Mouse (Mus musculus): ENCODE data around the gene Spag9.

Gene Spag9

DNA sequence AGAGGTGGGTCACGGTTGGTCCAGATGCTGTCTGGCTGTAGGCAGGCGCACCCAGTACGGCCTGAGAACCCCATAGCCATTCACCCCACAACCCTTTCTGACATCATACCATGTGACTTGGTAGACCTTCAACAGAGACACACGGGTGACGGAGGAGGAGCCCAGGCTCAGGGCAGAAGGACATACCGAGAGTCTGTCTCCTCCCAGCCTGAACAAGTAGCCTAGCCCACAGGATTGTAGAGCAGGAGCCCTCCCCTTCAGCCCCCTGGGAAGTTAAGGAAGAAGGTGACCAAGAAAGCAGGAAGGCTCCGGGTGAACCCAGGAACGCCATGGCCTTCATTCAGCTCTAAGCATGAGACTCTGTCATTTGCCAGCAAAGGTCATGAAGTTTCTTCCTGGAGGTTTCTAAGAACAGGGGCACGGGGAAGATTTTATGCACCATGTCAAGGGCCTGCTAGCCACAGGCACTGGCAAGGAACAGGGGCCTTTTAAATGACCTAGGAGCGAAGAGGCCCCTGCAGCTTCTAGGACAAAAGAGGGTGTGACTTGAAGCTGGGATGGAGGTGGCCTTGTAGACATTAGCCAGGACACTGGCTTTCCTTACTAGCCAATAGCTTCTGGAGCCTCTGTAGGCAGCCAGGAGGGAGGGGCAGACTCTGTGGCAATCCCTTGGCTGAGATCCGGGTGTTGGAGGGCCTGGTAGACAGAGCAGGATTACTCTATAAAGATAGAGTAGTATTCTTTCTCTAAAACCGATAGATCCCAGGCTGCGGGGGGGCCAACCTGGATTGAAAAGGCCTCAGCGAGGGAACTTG lies 163.4 kb downstream of the Spag9 start:
- peak; percentile 63 for DNase-seq

DNA sequence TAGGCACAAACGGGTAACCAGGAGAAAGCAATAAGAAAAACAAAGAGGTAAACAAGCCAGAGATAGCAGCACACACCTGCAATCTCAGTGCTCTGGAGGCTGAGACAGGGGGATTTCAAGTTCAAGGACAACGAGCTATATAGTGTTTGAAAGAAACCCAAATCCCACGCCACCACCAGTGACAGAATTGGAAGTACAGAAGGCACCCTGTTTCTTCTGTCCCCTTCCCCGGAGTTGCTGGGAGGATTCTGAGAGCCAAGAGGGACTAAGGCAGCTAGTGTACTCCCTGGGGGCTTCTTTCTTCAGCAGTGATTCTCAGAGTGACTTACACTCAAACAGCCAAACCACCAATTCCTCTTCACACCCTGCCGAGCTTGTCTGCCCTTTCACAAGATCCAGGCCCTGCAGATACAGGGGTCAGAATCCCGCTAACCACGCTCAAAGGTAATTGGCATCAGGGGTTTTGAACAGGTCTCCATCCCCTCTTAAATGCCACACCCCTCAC lies 164.1 kb downstream of the Spag9 start:
- no peak for DNase-seq

DNA sequence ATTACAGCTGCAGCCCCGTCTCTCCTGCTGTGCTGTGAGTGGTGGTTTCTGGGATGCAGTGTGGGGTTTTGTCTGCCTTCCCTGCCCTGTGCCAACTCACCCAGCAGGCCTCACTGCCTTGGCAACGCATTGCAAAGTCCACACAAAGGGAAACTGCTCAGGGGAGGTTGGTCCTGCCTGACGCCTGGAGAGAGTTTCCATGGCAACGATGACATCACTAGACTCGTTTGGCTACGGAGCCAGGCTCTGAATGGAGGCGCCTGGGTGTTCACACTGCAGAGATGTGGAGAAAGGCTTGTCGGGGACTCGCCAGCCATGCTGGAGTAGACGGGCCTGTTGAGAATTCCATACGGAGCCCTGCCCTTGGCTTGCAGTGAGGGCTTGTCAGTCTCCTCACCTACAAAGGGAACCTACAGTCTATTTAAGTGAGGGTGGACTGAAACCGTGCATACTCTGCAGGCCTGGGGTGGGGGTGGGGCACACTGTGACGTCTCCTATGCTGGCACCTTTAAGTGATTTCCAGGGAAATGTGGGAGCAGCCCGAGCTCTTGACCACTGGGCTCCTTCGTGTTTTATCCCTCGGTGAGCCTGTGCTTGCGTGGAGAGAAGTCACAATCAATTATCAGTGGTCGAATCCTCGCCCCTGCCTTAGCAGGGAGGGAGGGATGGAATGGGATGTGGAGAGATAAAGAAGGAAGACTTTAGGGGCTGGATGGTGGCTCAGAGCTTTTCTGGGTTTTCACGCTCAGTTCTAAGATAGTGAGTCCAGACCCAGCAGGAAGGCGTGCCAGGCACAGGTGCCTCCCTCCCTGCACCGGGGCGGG lies 164.8 kb downstream of the Spag9 start:
- peak; percentile 85 for DNase-seq

DNA sequence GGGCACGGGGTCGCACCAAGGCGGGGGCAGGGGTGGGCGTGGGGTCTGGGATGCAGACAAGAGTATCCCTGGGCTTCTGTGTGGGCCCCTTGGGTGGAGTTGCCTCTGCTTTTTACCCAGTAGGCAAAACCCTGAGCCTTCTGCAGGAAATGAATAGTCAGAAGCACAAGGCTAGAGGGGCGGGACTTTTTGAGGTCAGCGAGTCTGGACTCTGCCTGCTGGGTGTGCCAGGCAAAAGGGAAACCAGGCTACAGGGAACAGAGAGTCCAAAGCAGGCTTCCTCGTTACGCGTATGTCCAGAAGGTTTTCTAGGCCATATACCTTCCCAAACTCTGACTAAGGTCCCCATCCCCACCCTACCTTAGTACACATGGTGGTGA lies 165.4 kb downstream of the Spag9 start:
- DNase-seq: peak; percentile 84

DNA sequence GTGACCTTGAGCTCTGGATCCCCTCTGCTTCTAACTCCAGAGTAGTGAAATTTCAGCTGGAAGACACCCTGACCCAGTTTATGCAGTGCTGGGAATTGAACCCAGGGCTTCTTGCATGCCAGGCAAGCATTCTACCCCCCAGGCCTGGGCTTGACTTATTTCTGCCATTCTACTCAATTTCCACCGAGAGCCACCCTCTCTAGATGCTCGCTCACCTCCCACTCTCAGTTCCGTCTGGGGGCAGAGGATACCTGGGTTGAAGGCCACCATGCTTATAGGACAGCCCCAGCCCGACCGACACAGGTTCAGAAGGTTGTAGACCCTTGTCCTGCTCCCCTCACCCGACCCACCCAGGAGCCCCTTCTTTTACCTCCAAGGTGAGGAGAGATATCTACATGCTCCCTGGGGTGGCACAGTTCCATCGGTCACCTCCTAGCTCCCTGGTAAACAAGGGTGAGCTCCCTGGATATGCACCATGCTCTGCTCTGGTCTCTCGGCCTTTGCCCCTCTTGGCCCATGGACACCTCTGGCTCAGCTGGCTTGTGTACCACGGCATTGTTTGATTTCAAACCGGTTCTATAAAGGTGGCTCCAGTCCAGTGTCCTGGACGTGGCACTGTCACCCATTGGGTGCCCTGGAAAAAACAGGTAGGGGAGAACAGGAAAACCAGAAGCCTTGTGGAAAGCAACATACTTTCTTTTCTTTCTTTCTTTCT lies 166.1 kb downstream of the Spag9 start:
- peak; percentile 66 for DNase-seq

DNA sequence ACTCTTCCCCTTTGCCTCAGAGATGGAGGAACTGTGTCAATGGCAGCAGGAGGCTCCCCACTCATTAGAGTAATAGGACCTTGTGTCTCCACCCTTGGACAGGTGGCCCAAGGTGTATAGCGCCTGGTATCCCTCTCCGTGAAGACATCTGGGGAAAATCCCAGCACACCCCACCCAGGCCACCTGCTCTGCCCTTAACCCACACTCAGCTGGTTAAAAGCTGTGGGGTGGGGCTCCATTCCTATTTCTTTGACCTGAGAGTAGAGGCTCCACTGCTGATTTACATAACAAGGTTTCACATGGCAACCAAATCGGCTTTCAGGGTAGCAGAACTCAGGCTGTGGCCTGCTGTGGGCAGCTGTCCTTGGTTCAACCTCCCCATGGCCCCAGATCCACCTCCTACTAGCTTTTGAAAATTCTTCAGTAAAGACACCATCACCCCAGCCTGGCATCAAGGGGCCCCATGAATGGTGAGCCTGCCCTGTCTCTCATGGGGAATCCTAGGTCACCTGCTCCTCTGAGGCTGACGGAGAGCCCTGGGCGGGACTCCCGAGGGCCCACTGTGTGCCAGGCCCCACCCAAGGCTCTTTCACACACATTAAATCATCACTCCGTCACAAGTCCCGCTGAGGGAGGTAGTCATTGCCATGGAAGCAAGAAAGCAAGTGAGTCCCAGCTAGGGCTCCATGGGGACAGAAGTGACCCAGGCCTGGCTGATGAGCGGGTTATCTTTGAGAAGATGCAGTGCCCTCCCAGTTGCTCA lies 167.3 kb downstream of the Spag9 start:
- no peak for DNase-seq

DNA sequence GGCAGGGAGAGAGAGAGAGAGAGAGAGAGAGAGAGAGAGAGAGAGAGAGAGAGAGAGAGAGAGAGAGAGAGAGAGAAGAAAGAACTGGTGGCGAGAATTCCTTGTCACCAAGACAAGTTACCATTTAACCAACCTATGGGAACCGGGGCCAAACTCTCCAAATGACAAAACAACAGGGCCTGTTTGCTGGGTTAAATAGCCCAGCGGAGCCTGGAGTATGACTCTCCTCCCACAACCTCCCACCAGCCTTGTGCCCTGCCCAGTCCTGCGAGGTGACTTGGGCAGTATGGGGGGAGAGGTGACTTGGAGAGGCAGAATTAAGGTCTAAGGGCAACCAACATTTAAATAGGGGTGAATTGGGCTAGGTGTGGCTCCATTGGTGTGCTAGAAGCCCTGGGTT lies 169.9 kb downstream of the Spag9 start:
- DNase-seq: peak; percentile 72

DNA sequence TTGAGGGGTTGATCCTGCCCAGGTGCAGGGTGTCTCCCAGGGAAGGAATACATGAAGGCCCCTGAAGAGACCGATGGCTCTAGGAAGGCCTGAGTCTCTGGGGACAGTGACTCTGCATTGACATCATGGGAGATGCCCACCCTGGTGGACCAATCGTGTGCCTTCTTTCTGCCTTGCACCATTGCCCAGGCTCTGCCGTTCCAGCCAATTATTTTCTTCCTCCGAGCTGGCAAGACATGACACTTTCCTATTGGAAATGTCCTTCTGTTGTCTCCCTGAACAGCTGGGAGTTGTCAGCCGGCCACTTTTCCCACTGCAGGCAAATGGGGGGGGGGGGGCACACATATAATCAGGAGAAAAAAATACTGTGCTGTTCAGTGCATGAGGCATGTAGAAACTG lies 172.3 kb downstream of the Spag9 start:
- DNase-seq: no peak

DNA sequence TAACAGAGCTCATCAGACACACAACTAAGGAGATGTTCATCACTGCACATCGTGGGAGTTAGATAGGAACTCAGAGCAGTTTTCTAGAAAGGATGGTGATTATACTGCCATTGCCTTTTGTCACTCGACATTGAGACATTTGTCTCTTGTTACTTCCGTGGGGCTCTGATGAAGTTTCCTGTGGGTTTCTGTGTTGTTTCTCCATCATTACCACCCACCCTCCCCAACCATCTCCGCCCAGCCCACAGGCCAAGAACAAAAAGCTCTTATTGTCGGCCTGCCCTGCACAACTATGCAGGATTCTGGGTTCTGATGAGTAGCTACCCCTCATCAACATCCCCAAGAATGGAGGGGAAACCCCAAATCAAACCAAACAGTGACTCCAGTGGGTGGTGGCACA lies 173.7 kb downstream of the Spag9 start:
- DNase-seq: no peak

DNA sequence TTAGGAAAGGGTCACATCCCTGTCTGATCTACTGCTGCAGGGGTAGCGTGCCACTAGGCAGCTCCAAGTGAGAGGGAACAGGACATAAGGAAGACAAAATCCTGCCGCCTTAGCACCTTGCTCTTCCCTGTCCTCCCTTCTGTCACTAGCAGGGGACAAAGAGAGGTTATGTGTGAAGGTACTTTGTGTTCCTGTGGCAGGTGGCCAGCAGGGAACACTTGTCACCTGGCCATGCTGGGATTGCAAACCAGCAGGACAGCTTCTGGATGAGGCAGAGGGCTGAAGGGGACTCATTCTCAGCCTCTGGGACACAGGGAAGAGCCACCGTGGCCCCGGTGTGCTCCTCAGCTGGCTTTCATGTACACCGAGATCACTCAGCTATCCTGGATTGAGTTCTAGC lies 175.8 kb downstream of the Spag9 start:
- peak; percentile 39 for DNase-seq

DNA sequence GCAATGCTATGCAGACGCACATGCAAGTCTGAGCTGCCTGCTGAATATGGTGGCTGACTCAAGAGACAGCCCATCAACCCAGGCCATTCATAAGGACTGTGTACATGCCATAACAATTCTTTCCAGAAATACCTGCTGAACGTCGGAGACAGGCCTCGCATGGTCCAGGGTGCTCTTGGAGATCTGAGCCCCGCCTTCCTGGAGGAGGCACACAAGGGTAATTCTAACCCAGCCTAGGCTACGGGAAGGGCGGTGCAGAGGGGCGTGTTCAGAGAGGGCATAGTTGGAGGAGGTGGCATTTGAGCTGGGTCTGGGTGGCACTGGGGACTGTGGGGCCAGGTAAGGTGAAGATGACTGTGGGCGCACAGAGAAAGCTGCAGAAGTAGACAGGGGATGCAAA lies 176.3 kb downstream of the Spag9 start:
- peak; percentile 65 for DNase-seq

DNA sequence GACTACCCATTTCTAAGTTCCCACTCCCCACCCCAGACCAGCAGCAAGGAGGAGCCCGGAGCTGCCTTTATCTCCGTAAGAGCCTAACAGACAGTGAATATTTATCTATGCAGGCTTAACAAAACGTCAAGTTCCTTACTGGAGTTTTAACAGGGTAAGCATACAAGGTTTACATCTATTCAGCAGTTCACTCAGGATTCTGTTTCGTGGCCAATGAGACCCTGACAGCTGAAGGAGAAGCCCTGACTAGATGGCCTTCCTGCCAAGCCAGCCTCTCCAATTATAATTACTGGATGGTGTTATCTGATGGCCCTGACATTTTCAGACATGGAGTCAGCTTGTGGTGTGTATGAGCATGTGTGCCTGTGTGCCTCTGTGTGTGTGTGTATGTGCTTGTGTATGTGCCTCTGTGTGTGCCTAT lies 177.8 kb downstream of the Spag9 start:
- DNase-seq: no peak

DNA sequence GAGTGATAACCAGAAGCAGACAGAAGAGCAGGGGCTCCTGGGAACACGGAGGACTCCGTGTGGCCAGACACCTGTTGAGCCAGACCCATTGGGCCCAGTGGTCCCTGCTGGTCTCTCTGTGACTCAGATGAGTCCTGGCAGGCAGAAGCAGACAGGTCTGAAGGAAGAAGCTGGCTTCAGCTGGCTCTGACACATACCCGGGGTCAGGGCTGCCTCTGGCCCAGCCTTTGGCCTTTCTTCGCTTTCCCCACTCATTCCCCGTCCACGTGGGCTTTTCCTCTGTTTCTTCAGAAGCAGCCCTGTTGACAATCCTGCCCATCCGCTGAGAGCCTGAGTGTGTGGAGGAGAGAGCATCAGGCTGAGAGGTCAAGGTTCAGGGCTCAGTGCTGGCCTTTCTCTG lies 179.4 kb downstream of the Spag9 start:
- no peak for DNase-seq
